Mouse (Mus musculus): ENCODE data around the gene Mmp25. TPM values are rescaled to one million over a fixed set of nuclear protein-coding genes. Genes with fewer than 3 reads are reported as not detected.
A peak's percentile ranks its signal among the peaks of the same experiment; 100 is the strongest.

The Mmp25 gene
- polyA plus RNA-seq, 1 experiment from 2014 or later, result not detected

GRCm38 (mm10) chr17:23658450-23658849 lies 13.4 kb upstream of the Mmp25 start:
- DNase-seq (ENCODE audit: low spot score) (no peak), ATAC-seq (replicated peaks; ENCODE audit: low FRiP score) (no peak)
- Histone ChIP-seq H3K4me1 (replicated peaks; ENCODE audit: control insufficient read depth, insufficient read depth, low read length) (0 out of 2 replicates have a peak, but pooled peaks cover 4% of the 10 kb centered on the region), H3K27me3 (replicated peaks; ENCODE audit: control insufficient read depth, insufficient read depth, low read length) (peaks cover 33% of the 10 kb centered on the region), H3K36me3 (ENCODE audit: control insufficient read depth, insufficient read depth, low read length) (no peaks in the 10 kb centered on the region), H3K4me2 (no peak overlapping the region), H3K9me3 (ENCODE audit: control insufficient read depth, low read length) (no peaks in the 10 kb centered on the region), H3K4me3 (ENCODE audit: low read depth, low read length) (no peak overlapping the region), H3K27ac (ENCODE audit: low read depth, low read length) (no peak overlapping the region), H3K9ac (ENCODE audit: low read depth, low read length) (no peak overlapping the region)
- 74% methylated on average over 3 of the region's 3 CpGs for WGBS

GRCm38 (mm10) chr17:23654410-23654809 lies 9.3 kb upstream of the Mmp25 start:
- DNase-seq (ENCODE audit: low spot score), result no peak
- Histone ChIP-seq H3K9ac (ENCODE audit: low read depth, low read length) (no peak overlapping the region), H3K4me3 (ENCODE audit: low read depth, low read length) (no peak overlapping the region), H3K4me2 (no peak overlapping the region), H3K4me1 (replicated peaks; ENCODE audit: control insufficient read depth, insufficient read depth, low read length) (no peaks in the 10 kb centered on the region), H3K27me3 (replicated peaks; ENCODE audit: control insufficient read depth, insufficient read depth, low read length) (peaks cover 10% of the 10 kb centered on the region; the same call in 1 of the 2 replicates), H3K9me3 (ENCODE audit: control insufficient read depth, low read length) (no peaks in the 10 kb centered on the region), H3K27ac (ENCODE audit: low read depth, low read length) (no peak overlapping the region), H3K36me3 (ENCODE audit: control insufficient read depth, insufficient read depth, low read length) (no peaks in the 10 kb centered on the region)
- no peak for ATAC-seq (replicated peaks; ENCODE audit: low FRiP score)
- WGBS, result 56% methylated on average over 2 of the region's 2 CpGs

GRCm38 (mm10) chr17:23654001-23654400 lies 8.9 kb upstream of the Mmp25 start:
- 50% methylated on average over 6 of the region's 6 CpGs for WGBS
- H3K36me3 ChIP-seq (ENCODE audit: control insufficient read depth, insufficient read depth, low read length), result no peaks in the 10 kb centered on the region
- no peaks in the 10 kb centered on the region for H3K4me1 ChIP-seq (replicated peaks; ENCODE audit: control insufficient read depth, insufficient read depth, low read length)
- H3K4me3 ChIP-seq (ENCODE audit: low read depth, low read length), result no peak overlapping the region
- no peak overlapping the region for H3K4me2 ChIP-seq
- H3K9ac ChIP-seq (ENCODE audit: low read depth, low read length), result no peak overlapping the region
- peaks cover 10% of the 10 kb centered on the region; the same call in 1 of the 2 replicates for H3K27me3 ChIP-seq (replicated peaks; ENCODE audit: control insufficient read depth, insufficient read depth, low read length)
- DNase-seq (ENCODE audit: low spot score), result no peak
- no peak overlapping the region for H3K27ac ChIP-seq (ENCODE audit: low read depth, low read length)
- H3K9me3 ChIP-seq (ENCODE audit: control insufficient read depth, low read length), result no peaks in the 10 kb centered on the region
- no peak for ATAC-seq (replicated peaks; ENCODE audit: low FRiP score)

- Histone ChIP-seq H3K4me3 (ENCODE audit: low read depth, low read length) (no peak overlapping the region), H3K9me3 (ENCODE audit: control insufficient read depth, low read length) (no peaks in the 10 kb centered on the region), H3K27ac (ENCODE audit: low read depth, low read length) (no peak overlapping the region), H3K36me3 (ENCODE audit: control insufficient read depth, insufficient read depth, low read length) (no peaks in the 10 kb centered on the region), H3K4me2 (no peak overlapping the region), H3K9ac (ENCODE audit: low read depth, low read length) (no peak overlapping the region), H3K27me3 (replicated peaks; ENCODE audit: control insufficient read depth, insufficient read depth, low read length) (peaks cover 10% of the 10 kb centered on the region; the same call in 1 of the 2 replicates), H3K4me1 (replicated peaks; ENCODE audit: control insufficient read depth, insufficient read depth, low read length) (no peaks in the 10 kb centered on the region)
- DNase-seq (ENCODE audit: low spot score) (no peak), ATAC-seq (replicated peaks; ENCODE audit: low FRiP score) (no peak)
- WGBS, result 69% methylated on average over 1 of the region's 2 CpGs
Observed at GRCm38 (mm10) chr17:23653324-23653723, 8.2 kb upstream of the Mmp25 start.

GRCm38 (mm10) chr17:23651363-23651762 lies 6.3 kb upstream of the Mmp25 start:
- Histone ChIP-seq H3K27me3 (replicated peaks; ENCODE audit: control insufficient read depth, insufficient read depth, low read length) (peaks cover 17% of the 10 kb centered on the region), H3K9me3 (ENCODE audit: control insufficient read depth, low read length) (no peaks in the 10 kb centered on the region), H3K4me3 (ENCODE audit: low read depth, low read length) (no peak overlapping the region), H3K4me1 (replicated peaks; ENCODE audit: control insufficient read depth, insufficient read depth, low read length) (no peaks in the 10 kb centered on the region), H3K36me3 (ENCODE audit: control insufficient read depth, insufficient read depth, low read length) (no peaks in the 10 kb centered on the region), H3K9ac (ENCODE audit: low read depth, low read length) (no peak overlapping the region), H3K4me2 (no peak overlapping the region), H3K27ac (ENCODE audit: low read depth, low read length) (no peak overlapping the region)
- no peak for DNase-seq (ENCODE audit: low spot score)
- no peak for ATAC-seq (replicated peaks; ENCODE audit: low FRiP score)
- WGBS, result 67% methylated on average over 6 of the region's 6 CpGs

- Histone ChIP-seq H3K9me3 (ENCODE audit: control insufficient read depth, low read length) (no peaks in the 10 kb centered on the region), H3K4me3 (ENCODE audit: low read depth, low read length) (no peak overlapping the region), H3K27ac (ENCODE audit: low read depth, low read length) (no peak overlapping the region), H3K4me1 (replicated peaks; ENCODE audit: control insufficient read depth, insufficient read depth, low read length) (no peaks in the 10 kb centered on the region), H3K9ac (ENCODE audit: low read depth, low read length) (no peak overlapping the region), H3K4me2 (no peak overlapping the region), H3K36me3 (ENCODE audit: control insufficient read depth, insufficient read depth, low read length) (no peaks in the 10 kb centered on the region), H3K27me3 (replicated peaks; ENCODE audit: control insufficient read depth, insufficient read depth, low read length) (peaks cover 39% of the 10 kb centered on the region)
- ATAC-seq (replicated peaks; ENCODE audit: low FRiP score) (no peak), DNase-seq (ENCODE audit: low spot score) (no peak)
- 43% methylated on average over 10 of the region's 10 CpGs for WGBS
Observed at GRCm38 (mm10) chr17:23645894-23646293, 817 bp upstream of the Mmp25 start.

- WGBS, result 68% methylated on average over 8 of the region's 8 CpGs
- peaks cover 10% of the 10 kb centered on the region for H3K27me3 ChIP-seq (replicated peaks; ENCODE audit: control insufficient read depth, insufficient read depth, low read length)
Observed at GRCm38 (mm10) chr17:23631241-23631640, 13.8 kb downstream of the Mmp25 start.

GRCm38 (mm10) chr17:23630195-23631020 lies 14.7 kb downstream of the Mmp25 start:
- Histone ChIP-seq H3K9me3 (ENCODE audit: control insufficient read depth, low read length) (no peaks in the 10 kb centered on the region), H3K27me3 (replicated peaks; ENCODE audit: control insufficient read depth, insufficient read depth, low read length) (peaks cover 10% of the 10 kb centered on the region), H3K9ac (ENCODE audit: low read depth, low read length) (no peak overlapping the region), H3K4me1 (replicated peaks; ENCODE audit: control insufficient read depth, insufficient read depth, low read length) (no peaks in the 10 kb centered on the region), H3K4me3 (ENCODE audit: low read depth, low read length) (0 out of 2 replicates have a peak overlapping the region, but pooled peaks have one; percentile 5), H3K4me2 (peak overlapping the region; percentile 44), H3K27ac (ENCODE audit: low read depth, low read length) (no peak overlapping the region), H3K36me3 (ENCODE audit: control insufficient read depth, insufficient read depth, low read length) (no peaks in the 10 kb centered on the region)
- ATAC-seq (replicated peaks; ENCODE audit: low FRiP score) (peak; percentile 82), DNase-seq (ENCODE audit: low spot score) (peak; percentile 75)
- 16% methylated on average over 22 of the region's 22 CpGs for WGBS

More at GRCm38 (mm10) chr17:23631241-23631640, 13.8 kb downstream of the Mmp25 start:
- H3K9ac ChIP-seq (ENCODE audit: low read depth, low read length), result no peak overlapping the region
- no peaks in the 10 kb centered on the region for H3K36me3 ChIP-seq (ENCODE audit: control insufficient read depth, insufficient read depth, low read length)
- no peaks in the 10 kb centered on the region for H3K9me3 ChIP-seq (ENCODE audit: control insufficient read depth, low read length)
- no peak overlapping the region for H3K4me3 ChIP-seq (ENCODE audit: low read depth, low read length)
- H3K4me2 ChIP-seq, result no peak overlapping the region
- DNase-seq (ENCODE audit: low spot score) (no peak), ATAC-seq (replicated peaks; ENCODE audit: low FRiP score) (no peak)
- H3K4me1 ChIP-seq (replicated peaks; ENCODE audit: control insufficient read depth, insufficient read depth, low read length), result no peaks in the 10 kb centered on the region
- no peak overlapping the region for H3K27ac ChIP-seq (ENCODE audit: low read depth, low read length)

GRCm38 (mm10) chr17:23627813-23628212 lies 17.3 kb downstream of the Mmp25 start:
- WGBS, result 43% methylated on average over 7 of the region's 7 CpGs
- no peaks in the 10 kb centered on the region for H3K4me1 ChIP-seq (replicated peaks; ENCODE audit: control insufficient read depth, insufficient read depth, low read length)
- peaks cover 10% of the 10 kb centered on the region for H3K27me3 ChIP-seq (replicated peaks; ENCODE audit: control insufficient read depth, insufficient read depth, low read length)
- no peaks in the 10 kb centered on the region for H3K9me3 ChIP-seq (ENCODE audit: control insufficient read depth, low read length)
- H3K4me3 ChIP-seq (ENCODE audit: low read depth, low read length), result no peak overlapping the region
- H3K36me3 ChIP-seq (ENCODE audit: control insufficient read depth, insufficient read depth, low read length), result no peaks in the 10 kb centered on the region
- DNase-seq (ENCODE audit: low spot score), result no peak
- no peak overlapping the region for H3K9ac ChIP-seq (ENCODE audit: low read depth, low read length)
- no peak for ATAC-seq (replicated peaks; ENCODE audit: low FRiP score)
- H3K4me2 ChIP-seq, result no peak overlapping the region
- H3K27ac ChIP-seq (ENCODE audit: low read depth, low read length), result no peak overlapping the region

Data from liver, embryonic 11.5 days (tissue).